Mouse (Mus musculus): ENCODE measurements around the gene Uxs1.

Uxs1 gene

DNA sequence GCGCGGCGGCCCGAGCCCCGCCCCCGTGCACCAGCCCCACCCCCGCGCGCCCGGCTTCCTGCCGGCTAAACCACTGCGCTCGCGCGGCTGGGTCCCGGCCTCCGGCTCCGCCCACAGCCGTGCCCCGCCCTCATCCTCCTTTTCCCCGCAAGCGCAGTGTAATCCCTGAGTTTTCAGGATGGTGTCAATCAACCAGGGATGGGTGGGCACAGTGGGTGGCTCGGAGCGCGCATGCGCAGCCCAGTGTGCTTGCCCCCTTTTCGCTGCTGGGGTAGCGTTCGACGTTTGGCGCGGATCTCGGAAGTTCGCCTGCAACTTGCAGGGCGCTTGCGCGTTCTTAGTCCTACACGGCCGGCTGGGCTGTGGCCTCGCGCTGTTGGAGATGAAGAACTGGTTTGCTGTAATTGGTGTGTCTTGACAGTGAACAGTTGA, at the start of gene Uxs1:
Uxs1 (minus strand) TSS at position 38 of the 432 bp plus-strand sequence.
- peak; percentile 94 for DNase-seq (ENCODE audit: low read depth)

DNA sequence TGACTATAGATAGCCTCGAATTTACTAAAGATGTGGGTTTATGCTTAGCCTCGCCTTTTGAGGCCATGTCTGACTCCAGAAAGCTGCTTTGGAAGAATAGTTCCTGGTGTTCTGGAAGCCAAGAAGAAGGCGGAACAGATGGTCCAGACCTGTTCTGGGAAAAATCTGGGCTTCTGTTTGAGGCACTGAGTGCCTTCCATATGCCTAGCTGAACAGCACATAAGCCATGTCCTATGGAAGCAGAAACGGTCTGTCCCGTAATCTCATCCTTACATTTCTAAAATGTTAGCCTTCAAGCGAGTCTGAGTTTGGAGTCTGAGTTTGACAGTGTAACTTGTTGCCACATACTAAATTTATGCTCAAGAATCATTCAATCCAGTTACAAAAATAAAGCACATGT, 49.6 kb upstream of the Uxs1 start:
- no peak for DNase-seq (ENCODE audit: low read depth)

DNA sequence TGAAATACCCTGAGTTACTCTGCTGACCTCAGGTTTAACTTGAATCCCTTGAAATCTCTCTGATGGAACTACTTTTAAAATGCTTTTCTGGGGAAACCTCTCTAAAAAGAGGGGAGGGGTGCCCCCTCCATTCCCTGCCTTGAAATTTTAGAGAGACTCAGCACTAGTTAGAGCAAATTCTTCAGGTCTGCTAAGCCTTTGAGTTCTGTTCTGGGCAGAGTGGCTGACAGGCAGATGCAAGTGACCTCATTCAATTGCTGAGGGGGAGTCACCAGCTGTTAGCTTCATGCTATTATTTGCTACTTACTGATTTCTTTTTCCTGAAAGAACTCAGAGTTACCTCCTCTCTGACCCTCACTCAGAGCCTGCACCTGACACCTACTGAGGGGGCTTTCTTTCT, 43.5 kb upstream of the Uxs1 start:
- DNase-seq (ENCODE audit: low read depth): no peak

DNA sequence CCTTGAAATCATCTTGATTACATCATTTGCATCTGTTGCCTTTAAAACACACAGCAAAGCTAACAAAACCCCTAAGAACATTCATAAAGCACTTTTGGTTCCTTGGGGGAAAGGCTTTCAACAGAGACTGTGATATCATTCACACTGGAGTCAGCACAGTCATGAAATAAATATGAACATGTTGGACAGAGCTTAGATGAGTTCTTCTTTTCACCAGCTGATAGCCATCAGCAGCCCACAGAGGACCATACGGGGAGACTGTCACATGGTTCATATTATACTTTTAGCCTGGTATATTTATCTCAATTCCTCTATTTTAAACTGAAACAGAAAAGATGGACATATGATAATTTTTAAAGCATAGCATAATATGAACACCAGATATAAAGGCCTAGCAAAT, 40.9 kb upstream of the Uxs1 start:
- DNase-seq (ENCODE audit: low read depth): no peak

DNA sequence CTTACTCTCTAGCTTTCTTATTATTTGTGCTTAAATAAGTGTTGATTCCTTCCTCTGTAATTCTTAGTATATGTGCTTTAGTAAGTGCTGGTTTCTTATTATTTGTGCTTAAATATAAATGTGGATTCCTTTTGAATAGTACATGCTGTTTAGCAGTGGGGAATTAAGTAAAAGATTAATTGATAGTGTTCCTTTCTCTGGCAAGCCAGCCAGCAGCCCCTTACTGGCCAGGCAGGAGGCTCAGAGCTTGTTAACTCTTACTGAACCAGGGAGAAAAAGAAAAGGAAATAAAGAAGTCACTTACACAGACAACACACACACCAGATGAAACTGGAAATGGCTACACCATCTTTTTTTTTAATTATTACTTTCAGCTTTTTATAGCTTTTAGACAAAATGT, 37.2 kb upstream of the Uxs1 start:
- DNase-seq (ENCODE audit: low read depth): no peak

DNA sequence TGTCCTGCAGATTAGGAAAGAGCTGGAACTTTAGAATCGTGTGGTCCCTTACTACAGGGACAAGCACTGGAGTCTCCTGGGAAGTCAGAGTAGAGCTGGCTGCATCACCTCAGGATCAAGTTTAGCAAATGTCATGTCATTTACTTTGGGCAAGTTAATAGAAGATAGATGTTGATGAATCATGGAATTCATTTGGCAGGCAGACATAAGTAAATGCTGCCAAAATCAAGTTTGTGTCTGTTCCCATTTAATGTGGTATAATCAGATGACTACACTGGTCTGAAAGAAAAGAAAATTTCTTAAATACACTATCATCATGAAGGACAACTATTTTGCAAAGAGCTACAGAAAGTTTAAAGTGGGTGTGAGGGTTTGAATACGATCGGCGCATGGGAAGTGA, 35.0 kb upstream of the Uxs1 start:
- no peak for DNase-seq (ENCODE audit: low read depth)

DNA sequence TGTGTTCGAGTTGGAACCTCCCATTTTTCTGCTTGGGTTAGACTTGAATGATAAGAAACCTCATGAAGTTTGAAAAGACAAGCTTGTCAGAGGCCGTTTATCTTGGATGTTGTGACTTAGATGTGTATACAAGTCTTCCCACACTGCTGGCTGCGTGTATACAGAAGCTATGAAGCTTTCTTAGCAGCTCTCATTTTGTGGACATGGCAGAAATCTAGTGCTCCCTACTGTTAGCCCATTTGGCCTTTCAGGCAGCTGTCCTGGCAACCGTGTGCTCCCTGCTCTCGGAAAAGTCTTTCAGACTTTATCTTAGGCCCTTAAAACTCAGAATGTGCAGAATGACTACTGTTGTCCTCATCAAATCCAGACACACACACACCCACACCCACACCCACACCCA, 31.4 kb upstream of the Uxs1 start:
- no peak for DNase-seq (ENCODE audit: low read depth)

DNA sequence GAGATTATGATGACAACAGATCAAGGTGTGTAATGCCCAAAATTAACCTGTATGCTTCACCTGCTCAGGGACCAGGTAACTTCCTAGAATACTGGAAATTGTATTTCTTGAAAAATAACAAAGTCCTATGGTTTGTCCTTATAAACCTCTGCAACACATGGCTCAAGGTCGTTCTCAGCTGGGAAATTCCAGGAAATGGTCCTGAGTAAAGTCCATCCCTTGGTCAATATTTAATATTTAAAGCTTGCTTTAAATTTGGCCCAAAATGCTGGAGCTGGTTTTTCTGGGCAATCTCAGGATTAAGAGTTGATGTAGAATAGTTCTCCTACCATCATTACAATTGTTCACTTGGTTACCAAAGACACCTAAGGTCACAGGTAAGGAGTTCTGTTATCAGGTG, 30.1 kb upstream of the Uxs1 start:
- DNase-seq (ENCODE audit: low read depth): no peak

DNA sequence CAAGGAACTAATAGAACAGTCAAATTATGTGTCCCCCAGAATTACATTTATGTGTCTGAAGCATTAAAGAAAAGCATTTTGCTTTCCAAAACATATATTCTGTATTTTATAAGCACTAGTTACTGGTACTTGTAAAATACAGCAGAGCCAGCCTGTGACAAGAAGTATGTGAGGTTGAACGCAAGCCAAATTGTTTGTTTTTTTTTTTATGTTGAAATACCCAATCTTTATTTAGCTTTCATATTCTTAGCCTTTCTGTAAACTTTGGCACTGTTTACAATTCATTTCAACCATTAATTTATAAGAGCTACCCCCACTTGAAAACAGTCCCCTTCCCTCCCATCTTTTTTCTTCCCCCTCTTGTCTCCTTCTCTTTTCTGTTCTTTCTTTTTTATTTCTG, 28.0 kb upstream of the Uxs1 start:
- no peak for DNase-seq (ENCODE audit: low read depth)

DNA sequence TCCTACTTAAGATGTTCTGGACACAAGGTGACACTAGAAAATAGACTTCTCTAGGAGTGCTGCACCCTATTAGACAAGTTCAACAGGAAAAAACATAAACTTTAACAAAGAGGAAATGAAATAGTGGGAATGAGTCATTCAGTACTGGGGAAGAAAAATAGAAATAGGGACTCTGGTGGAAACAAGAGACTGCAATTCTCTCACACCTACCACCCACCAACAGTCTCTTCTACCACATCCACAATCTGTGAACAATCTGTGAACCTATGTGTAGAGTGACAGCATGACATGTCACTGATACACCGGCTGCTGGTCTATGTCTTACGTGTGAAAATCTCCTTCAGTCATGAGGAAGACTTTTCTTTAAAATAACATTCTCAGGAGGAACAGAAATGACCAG, 15.8 kb upstream of the Uxs1 start:
- DNase-seq (ENCODE audit: low read depth): no peak

DNA sequence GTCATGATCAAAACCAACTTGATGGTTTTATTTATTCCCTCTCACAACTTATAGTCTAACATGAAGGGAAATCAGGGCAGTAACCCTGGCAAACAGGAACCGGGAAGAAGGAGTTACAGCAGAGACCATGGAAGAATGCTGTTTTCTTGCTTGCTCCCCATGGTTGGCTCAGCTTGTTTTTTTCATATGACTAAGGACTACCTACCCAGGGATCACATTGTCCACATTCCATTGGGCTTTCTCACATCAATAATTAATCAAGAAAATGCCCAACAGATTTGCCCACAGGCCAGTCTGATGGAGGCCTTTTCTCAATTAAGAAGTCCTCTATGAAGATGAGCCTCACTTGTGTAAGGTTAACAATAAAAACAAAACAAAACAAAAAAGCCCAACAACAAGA, 9.6 kb upstream of the Uxs1 start:
- DNase-seq (ENCODE audit: low read depth): no peak

DNA sequence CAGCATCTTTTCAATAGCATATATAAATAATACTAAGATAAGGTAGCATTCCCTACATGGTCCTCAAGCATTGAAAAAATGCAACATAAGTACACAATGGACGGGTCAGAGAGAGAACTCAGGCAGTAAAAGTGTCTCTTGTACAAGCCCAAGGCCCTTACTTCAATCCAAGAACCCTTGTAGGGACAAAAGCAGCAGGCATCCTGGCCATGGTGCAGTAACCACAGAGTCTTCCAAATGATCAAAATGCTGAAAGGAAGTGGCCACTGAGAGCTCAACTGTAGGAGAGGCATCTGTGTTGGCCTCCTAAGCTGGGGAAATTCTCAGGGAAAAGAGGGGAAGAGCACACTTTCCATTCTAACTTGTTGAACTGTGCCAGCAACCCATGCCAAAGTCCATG, 2.5 kb upstream of the Uxs1 start:
- no peak for DNase-seq (ENCODE audit: low read depth)

DNA sequence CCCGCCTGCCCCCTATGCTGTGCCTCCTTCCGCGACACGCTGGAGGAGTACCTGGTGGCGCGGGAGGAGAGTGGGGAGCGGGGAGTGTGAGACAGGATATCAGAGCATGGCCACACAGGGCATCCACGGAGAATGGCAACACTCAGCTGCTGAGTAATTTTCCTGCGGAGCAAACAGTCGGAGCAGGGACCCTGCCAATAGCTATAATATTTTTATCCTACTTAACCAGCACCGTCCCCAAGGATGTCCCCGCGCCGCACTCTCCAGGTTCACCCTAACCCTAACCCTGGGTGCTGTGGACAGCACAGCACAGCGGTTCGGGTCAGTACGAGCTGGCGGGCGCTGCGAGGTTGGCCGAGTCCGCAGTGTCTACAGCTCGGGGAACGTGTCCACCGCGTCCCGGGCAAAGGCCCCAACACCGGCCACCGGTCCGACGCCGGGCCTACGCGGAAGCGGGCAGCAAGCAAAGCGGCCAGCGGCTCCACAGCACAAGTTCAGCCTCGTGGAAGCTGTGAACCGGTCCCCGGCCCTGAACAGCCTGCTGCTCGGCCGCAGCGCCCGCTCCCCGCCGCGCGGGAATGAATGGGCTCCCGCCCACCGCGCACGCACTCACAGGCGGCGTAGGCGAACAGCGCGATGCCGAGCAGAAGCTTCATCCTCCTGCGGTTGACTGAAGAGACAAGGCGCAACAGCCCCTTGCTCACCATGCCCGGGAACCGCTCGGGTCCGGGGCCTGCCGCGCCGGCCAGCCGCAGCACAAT, 418 bp downstream of the Uxs1 start:
- DNase-seq (ENCODE audit: low read depth): peak; percentile 16

DNA sequence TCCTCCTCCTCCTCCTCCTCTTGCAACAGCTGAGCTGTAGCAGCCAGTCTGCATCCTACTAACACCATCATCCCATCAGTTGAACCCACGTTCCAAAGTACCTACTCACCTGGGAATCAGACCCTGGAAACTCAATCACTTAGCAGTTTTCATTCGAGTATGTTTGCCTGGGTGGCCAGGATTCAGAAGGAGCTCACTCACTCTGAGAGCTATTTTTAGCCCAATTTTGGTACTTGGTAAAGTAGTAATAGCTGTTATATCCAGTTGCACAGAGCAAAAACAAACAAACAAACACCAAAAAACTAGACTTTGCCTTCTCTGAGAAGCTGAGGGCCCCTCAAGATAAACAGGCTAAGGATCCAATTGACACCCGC, 985 bp downstream of the Uxs1 start:
- no peak for DNase-seq (ENCODE audit: low read depth)

DNA sequence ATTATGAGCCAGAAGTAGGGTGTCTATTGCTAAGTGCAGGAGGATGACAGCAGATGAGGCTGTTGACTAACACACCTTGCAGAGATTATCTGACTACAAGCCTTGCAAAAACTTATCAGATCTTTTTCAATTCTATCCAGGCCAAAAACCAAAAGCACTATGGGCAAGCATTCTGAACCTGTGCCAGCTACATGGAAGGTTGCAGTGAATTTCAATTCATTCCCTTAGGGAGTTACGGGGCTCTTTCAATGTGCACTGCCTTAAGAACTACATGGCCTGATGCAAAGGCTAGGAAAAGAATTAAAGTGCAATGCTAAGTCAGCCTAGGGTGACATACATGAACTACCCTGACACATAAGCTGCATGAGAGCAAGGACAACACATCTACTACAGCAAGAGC, 4.2 kb downstream of the Uxs1 start:
- DNase-seq (ENCODE audit: low read depth): no peak

DNA sequence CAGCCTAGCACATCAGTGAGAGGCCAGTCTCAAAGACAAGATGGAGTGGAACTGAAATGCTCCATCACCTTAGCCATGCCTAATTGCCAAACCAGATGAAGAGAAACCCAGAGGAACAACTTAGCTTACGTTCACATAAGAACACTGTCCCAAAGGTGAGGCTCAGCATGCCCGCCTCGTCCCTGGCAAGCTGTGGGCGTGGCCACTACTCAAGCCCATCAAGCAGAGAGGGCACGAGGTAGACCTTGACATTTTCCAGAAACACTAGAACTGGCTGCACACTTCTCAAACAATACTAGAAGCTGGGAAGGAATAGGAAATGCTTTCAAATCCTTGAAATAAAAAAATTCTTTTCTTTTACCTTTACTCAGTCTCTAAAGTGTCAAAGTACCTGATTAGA, 5.0 kb downstream of the Uxs1 start:
- DNase-seq (ENCODE audit: low read depth): no peak

DNA sequence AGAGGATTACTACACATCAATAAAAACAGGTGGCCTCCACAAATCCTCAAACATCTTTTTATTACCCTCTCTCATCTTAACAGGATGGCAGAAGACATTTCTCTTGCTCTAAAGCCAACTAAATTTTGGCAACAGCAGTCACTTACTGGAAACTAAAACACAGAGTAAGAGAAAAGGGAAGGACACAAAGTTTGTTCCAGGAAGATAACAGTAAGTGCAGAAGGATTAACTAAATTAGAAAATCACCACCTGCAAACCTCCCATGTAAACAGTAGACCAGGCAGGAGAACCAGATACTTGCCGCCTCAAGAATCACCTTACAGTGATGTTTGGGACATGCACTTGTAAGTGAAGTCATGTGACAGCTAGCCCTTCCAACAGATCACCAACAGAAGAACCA, 5.8 kb downstream of the Uxs1 start:
- no peak for DNase-seq (ENCODE audit: low read depth)

DNA sequence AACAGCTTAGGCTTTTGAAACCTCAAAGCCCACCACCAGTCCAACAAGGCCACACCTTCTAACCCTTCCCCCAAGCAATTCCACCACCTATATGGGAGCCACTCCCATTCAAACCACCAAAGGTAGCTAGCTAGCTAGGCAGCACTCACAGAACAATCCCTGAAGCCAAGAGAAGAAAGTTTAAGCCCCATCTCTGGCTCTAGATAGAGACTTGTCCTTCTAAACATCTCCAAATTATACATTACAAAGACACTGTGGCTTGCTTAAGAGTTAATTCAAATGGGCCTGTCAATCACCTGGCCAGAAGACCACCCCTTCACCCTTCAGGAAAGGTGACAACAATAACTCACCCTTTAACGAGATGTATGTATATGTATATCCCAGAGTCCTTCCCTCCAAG, 7.0 kb downstream of the Uxs1 start:
- no peak for DNase-seq (ENCODE audit: low read depth)

DNA sequence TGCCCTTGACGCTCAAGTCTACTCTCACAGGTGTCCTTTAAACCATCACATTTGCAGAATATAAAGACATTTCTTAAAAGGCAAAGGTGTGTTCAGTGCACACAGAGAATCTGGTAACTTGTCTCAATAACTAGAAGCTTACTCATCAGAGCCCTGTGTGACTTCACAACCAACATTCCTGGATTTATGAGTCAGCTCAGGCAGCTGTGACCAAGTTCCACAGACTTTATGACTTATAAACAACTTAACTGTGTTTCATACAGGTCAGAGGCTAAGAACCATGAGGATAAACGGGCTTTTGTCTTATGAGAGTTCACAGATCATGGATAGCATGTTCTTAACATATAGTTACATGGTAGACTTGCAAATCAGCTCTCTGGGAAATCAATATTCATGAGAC, 8.5 kb downstream of the Uxs1 start:
- DNase-seq (ENCODE audit: low read depth): no peak

DNA sequence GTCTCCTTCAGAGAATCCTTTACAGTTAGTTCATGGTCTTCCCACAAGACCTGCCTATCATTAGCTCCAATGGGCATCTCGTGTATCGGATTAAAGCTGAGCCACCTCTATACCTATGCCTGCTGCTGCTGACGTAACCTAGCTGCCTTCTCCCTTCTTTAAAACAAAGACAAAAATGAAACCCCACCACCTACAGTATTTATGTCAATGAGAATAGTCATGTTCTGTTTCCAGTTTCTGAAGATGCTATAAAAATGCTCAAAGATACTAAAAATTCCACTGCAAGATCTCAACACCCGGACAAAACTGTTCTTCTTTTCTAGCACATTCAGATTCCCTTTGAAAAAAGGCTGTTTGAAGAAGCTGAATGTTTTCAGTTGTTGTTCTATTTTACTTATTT, 9.2 kb downstream of the Uxs1 start:
- DNase-seq (ENCODE audit: low read depth): no peak

DNA sequence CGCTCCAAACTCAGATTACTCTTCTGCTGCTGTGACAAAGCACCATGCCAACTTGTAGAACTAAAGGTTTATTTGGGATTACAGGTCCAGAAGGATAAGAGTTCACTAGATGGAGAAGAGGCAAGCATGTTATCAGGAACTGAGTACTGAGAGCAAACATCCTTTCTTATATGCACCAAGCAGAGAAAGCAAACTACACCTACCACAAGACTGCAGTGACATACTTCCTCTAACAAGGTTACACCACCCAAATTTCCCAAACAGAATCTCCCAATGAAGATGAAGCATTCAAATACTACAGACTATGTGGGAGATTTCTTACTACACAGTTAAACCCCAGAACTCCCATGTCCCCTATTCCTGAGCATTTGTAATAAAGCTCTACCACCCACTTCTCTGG, 15.8 kb downstream of the Uxs1 start:
- DNase-seq (ENCODE audit: low read depth): no peak

DNA sequence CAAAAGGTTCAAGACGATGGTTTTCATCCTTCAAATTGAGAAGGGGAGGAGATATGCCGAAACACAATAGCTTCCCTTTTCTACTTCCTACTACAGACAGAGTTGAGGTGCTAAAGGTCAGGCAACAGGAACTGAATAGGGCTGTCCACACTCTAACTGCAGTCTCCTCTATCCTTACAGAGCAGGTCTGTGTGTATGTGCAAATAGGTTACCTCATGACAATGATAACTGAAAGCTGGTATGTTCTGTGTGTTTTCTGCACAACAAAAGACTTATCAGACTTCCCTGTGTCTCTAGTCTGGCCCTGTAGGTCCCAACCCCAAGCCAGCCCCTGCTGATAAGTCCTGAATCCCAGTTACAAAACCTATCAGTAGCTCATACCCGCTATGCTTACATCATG, 16.5 kb downstream of the Uxs1 start:
- no peak for DNase-seq (ENCODE audit: low read depth)

DNA sequence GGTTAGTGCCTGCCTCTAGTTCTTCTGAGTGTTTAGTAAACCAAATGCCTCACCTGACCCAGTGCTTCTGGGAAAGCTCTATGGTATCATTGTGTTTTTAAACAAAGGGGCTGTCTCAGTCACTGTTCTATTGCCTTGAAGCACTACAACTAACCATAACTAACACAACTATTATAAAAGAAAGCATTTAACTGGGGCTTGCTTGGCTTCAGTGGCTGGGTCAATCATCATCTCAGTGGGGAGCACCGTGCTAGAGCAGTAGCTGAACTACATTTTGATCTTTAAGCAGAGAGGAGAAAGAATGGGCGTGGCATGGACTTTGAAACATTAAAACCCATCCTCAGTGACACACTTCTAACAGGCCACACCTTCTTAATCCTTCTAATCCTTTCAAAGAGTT, 18.2 kb downstream of the Uxs1 start:
- DNase-seq (ENCODE audit: low read depth): no peak

DNA sequence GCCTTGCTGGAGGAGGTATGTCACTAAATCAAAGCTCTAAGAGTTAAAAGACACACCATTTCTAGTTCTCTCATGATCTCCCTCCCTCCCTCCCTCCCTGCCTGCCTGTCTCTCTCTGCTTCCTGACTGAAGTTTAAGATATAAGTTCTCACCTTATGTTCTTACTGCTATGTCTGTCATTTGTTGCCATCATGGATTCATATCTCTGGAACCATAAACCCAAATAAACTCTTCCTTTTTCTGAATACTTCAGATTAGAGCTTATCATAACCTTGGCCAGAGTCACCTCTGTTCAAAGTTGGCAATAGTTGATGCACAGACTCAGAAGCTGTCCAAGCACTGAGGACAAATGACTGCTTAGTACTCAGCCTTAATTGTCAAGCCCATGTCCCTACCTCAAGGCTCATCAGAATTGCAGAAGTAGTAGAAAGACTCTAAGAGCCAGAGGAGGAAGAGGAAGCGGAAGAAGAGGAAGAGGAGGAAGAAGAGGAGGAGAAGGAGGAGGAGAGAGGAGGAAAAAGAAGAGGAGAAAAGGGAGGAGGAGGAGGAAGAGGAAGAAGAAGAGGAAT, 23.6 kb downstream of the Uxs1 start:
- DNase-seq (ENCODE audit: low read depth): no peak

All from c-Kit-positive CD71-negative TER-119-negative erythroid progenitor cells, embryonic 14.5 days (primary cell).